Mouse (Mus musculus): Measurements from ENCODE around the gene Ppp1r2.

DNA sequence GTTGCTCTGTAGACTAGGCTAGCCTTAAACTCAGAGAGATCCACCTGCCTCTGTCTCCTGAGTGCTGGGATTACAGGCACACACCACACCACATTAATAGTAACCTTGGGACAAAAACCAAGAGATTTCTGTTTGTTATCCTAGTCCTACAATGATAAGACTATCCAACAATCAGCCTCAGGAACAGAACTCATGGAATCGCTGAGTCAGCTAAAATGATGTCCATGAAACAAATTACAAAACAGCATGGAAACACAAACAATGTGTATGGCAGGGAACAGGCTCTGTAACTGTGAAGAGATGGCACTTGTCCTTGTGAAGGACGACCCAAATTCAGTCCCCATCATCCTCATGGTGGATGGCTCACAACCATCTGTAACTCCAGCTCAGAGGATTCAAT, 8.4 kb downstream of the Ppp1r2 start:
- TF ChIP-seq CTCF (IDR thresholded peaks at IDR 0.05; ENCODE audit: insufficient read depth, low read length) (no peak), POLR2A (IDR thresholded peaks at IDR 0.05; ENCODE audit: borderline replicate concordance, extremely low read depth, low read depth, low read length) (no peak)

All from lung, adult 2 months (tissue).